In genomic region chrX:106603386-106603785, GRCm38 (mm10) we compare ENCODE assay signal across 8 mouse cellular contexts. TPM values are rescaled to one million over a fixed set of nuclear protein-coding genes. Genes with fewer than 3 reads are reported as not detected.
A peak's percentile ranks its signal among the peaks of the same experiment; 100 is the strongest.
DNase-seq lines count a peak whose midpoint lies in the region; ATAC-seq and TF ChIP-seq lines count a peak whose summit lies in the region.

Gene Cysltr1, minus strand, starts transcription at chrX:106603679.

- DNase-seq in CH12.LX (ENCODE audit: extremely low read depth), result no peak
- DNase-seq in Muller cell, postnatal 12 days (ENCODE audit: inconsistent ontology term), result peak; percentile 14
- DNase-seq in limb, embryonic 11.5 days (ENCODE audit: low spot score), result no peak
- peak; percentile 0 for DNase-seq in midbrain, embryonic 14.5 days
- DNase-seq in cerebellum, adult 9-10 months, result no peak
- DNase-seq in cerebellum, adult 11 months, result no peak

- no peaks in the 10 kb centered on the region for H3K9me3 ChIP-seq in CH12.LX (replicated peaks; ENCODE audit: low read length)
- no peaks in the 10 kb centered on the region for H3K9me3 ChIP-seq in heart, embryonic 15.5 days (replicated peaks)
- H3K9me3 ChIP-seq in limb, embryonic 11.5 days (ENCODE audit: control insufficient read depth, low read length), result no peaks in the 10 kb centered on the region
- no peaks in the 10 kb centered on the region for H3K9me3 ChIP-seq in midbrain, embryonic 14.5 days (ENCODE audit: control insufficient read depth, low read length)

- H3K79me2 ChIP-seq in CH12.LX (replicated peaks; ENCODE audit: control insufficient read depth, extremely low read depth, insufficient read depth, poor library complexity, severe bottlenecking), result no peaks in the 10 kb centered on the region

- dilution Hi-C loops in CH12.LX (cut with MboI; ENCODE audit: extremely low pct_ligation_motif_present, extremely low pct_unique_long_range_greater_than_20kb, low sequenced_read_pairs), result no loop called here

- H3K36me3 ChIP-seq in CH12.LX (replicated peaks in 1 of 2; ENCODE audit: control insufficient read depth in 1 of 2, insufficient read depth in 1 of 2, low read length in 1 of 2), result no peaks in the 10 kb centered on the region
- no peaks in the 10 kb centered on the region for H3K36me3 ChIP-seq in heart, embryonic 15.5 days
- no peaks in the 10 kb centered on the region for H3K36me3 ChIP-seq in limb, embryonic 11.5 days (ENCODE audit: control insufficient read depth, insufficient read depth, low read length)
- no peaks in the 10 kb centered on the region for H3K36me3 ChIP-seq in midbrain, embryonic 14.5 days (ENCODE audit: control insufficient read depth, insufficient read depth, low read length)

- H3K27me3 ChIP-seq in CH12.LX (replicated peaks), result no peaks in the 10 kb centered on the region
- H3K27me3 ChIP-seq in heart, embryonic 15.5 days, result no peaks in the 10 kb centered on the region
- no peaks in the 10 kb centered on the region for H3K27me3 ChIP-seq in limb, embryonic 11.5 days (ENCODE audit: control insufficient read depth, insufficient read depth, low read length)
- no peaks in the 10 kb centered on the region for H3K27me3 ChIP-seq in midbrain, embryonic 14.5 days (ENCODE audit: control insufficient read depth, insufficient read depth, low read length)

- in situ Hi-C loops in CH12.LX (cut with MboI; ENCODE audit: low pct_ligation_motif_present, low pct_unique_long_range_greater_than_20kb, low sequenced_read_pairs), result no loop called here

- no peaks in the 10 kb centered on the region for H3K4me1 ChIP-seq in CH12.LX (ENCODE audit: control insufficient read depth in 1 of 2, insufficient read depth in 2 of 2)
- H3K4me1 ChIP-seq in heart, embryonic 15.5 days (replicated peaks), result no peaks in the 10 kb centered on the region
- H3K4me1 ChIP-seq in limb, embryonic 11.5 days (ENCODE audit: control insufficient read depth, insufficient read depth, low read length), result no peaks in the 10 kb centered on the region
- no peaks in the 10 kb centered on the region for H3K4me1 ChIP-seq in midbrain, embryonic 14.5 days (ENCODE audit: control insufficient read depth, insufficient read depth, low read length)

- WGBS in heart, embryonic 15.5 days, result 19% methylated on average over 6 of the region's 6 CpGs
- WGBS in limb, embryonic 11.5 days, result 26% methylated on average over 6 of the region's 6 CpGs
- 21% methylated on average over 6 of the region's 6 CpGs for WGBS in midbrain, embryonic 14.5 days

- H3K4me2 ChIP-seq in CH12.LX (ENCODE audit: insufficient read depth, low read depth, poor library complexity, severe bottlenecking), result peak within 1 kb of the TSS; percentile 56
- H3K4me2 ChIP-seq in heart, embryonic 15.5 days, result peak within 1 kb of the TSS; percentile 43
- H3K4me2 ChIP-seq in limb, embryonic 11.5 days (ENCODE audit: low read depth, severe bottlenecking), result peak within 1 kb of the TSS; percentile 20; the same call in 1 of the 2 replicates
- H3K4me2 ChIP-seq in midbrain, embryonic 14.5 days (ENCODE audit: low read length), result peak within 1 kb of the TSS; percentile 19

- TF ChIP-seq EP300 in CH12.LX (IDR thresholded peaks at IDR 0.05; ENCODE audit: low read length), result no peak

- peak within 1 kb of the TSS; percentile 13; the same call in 1 of the 2 replicates for H3K9ac ChIP-seq in CH12.LX (ENCODE audit: insufficient read depth, low read depth)
- no peak within 1 kb of the TSS for H3K9ac ChIP-seq in heart, embryonic 15.5 days
- no peak within 1 kb of the TSS for H3K9ac ChIP-seq in limb, embryonic 11.5 days (ENCODE audit: low read length)
- H3K9ac ChIP-seq in midbrain, embryonic 14.5 days (replicated peaks; ENCODE audit: low read length), result no peak within 1 kb of the TSS

- no peak for ATAC-seq in heart, embryonic 15.5 days (replicated peaks; ENCODE audit: insufficient number of reproducible peaks, insufficient read depth, low FRiP score, low read depth)
- no peak for ATAC-seq in limb, embryonic 11.5 days (ENCODE audit: insufficient number of reproducible peaks, low FRiP score, low TSS enrichment, low read depth)
- ATAC-seq in midbrain, embryonic 14.5 days (ENCODE audit: low FRiP score, low TSS enrichment), result no peak
- no peak for ATAC-seq in megakaryocyte-erythroid progenitor cell, adult 5-6 weeks (replicated peaks; ENCODE audit: low FRiP score, low TSS enrichment, poor library complexity, severe bottlenecking)

- peak within 1 kb of the TSS in 1 of 3 experiments; percentile 45 for H3K4me3 ChIP-seq in CH12.LX (replicated peaks in 1 of 3; ENCODE audit: low read depth in 2 of 3, low read length in 2 of 3, poor library complexity in 1 of 3)
- peak within 1 kb of the TSS; percentile 16 for H3K4me3 ChIP-seq in heart, embryonic 15.5 days
- no peak within 1 kb of the TSS for H3K4me3 ChIP-seq in limb, embryonic 11.5 days (ENCODE audit: low read depth, low read length)
- H3K4me3 ChIP-seq in midbrain, embryonic 14.5 days (replicated peaks; ENCODE audit: low read depth, low read length), result no peak within 1 kb of the TSS

- H3K27ac ChIP-seq in CH12.LX (ENCODE audit: insufficient read depth, low read depth), result peak within 1 kb of the TSS; percentile 33; the same call in 1 of the 2 replicates
- H3K27ac ChIP-seq in heart, embryonic 15.5 days, result no peak within 1 kb of the TSS
- no peak within 1 kb of the TSS for H3K27ac ChIP-seq in limb, embryonic 11.5 days (replicated peaks; ENCODE audit: low read depth, low read length)
- H3K27ac ChIP-seq in midbrain, embryonic 14.5 days (replicated peaks; ENCODE audit: low read depth, low read length), result no peak within 1 kb of the TSS

- no peak for TF ChIP-seq RAD21 in CH12.LX (IDR thresholded peaks at IDR 0.05; ENCODE audit: low read depth, low read length)

- TF ChIP-seq CTCF in CH12.LX (conservative IDR thresholded peaks at IDR 0.05 in 1 of 2, IDR thresholded peaks at IDR 0.05 in 1 of 2; ENCODE audit: low read depth in 2 of 2, low read length in 2 of 2), result no peak

- TF ChIP-seq POLR2A in CH12.LX (IDR thresholded peaks at IDR 0.05; ENCODE audit: low read depth, low read length), result no peak

TF ChIP-seq in CH12.LX, 34 proteins besides CTCF, POLR2A, EP300 and RAD21:
- TF ChIP-seq ELF1 (IDR thresholded peaks at IDR 0.05; ENCODE audit: low read depth, low read length), result no peak
- no peak for TF ChIP-seq BHLHE40 (IDR thresholded peaks at IDR 0.05; ENCODE audit: low read depth, low read length)
- no peak for TF ChIP-seq ZNF384 (IDR thresholded peaks at IDR 0.05; ENCODE audit: low read depth, low read length)
- no peak for TF ChIP-seq MAX (IDR thresholded peaks at IDR 0.05; ENCODE audit: low read length)
- TF ChIP-seq KAT2A (IDR thresholded peaks at IDR 0.05; ENCODE audit: insufficient replicate concordance, low read length), result no peak
- TF ChIP-seq IRF4 (IDR thresholded peaks at IDR 0.05; ENCODE audit: low read depth, low read length), result no peak
- no peak for TF ChIP-seq JUN (IDR thresholded peaks at IDR 0.05; ENCODE audit: insufficient read depth, low read depth, low read length)
- TF ChIP-seq ZMIZ1 (IDR thresholded peaks at IDR 0.05; ENCODE audit: low read depth, low read length), result no peak
- no peak for TF ChIP-seq CHD1 (IDR thresholded peaks at IDR 0.05; ENCODE audit: low read depth, low read length)
- TF ChIP-seq MAZ (IDR thresholded peaks at IDR 0.05; ENCODE audit: low read depth, low read length), result no peak
- no peak for TF ChIP-seq SMC3 (IDR thresholded peaks at IDR 0.05; ENCODE audit: low read depth, low read length)
- TF ChIP-seq USF2 (conservative IDR thresholded peaks at IDR 0.05; ENCODE audit: low read depth, low read length), result no peak
- no peak for TF ChIP-seq RCOR1 (conservative IDR thresholded peaks at IDR 0.05; ENCODE audit: low read depth, low read length)
- no peak for TF ChIP-seq JUND (conservative IDR thresholded peaks at IDR 0.05; ENCODE audit: low read depth, low read length)
- no peak for TF ChIP-seq E2F4 (IDR thresholded peaks at IDR 0.05; ENCODE audit: insufficient replicate concordance, low read depth, low read length)

RNA-seq across cellular contexts. Expression of gene Cysltr1, which starts in this region (rescaled TPM):
- total RNA-seq in CH12.LX (2012; rRNA removed) (0.59 and 1.1 TPM in 2 replicates), CH12.LX (2014; rRNA removed) (not detected in 2 replicates)
- 0.15 TPM in 1 of 2 replicates, not detected in the other for polyA plus RNA-seq in CH12.LX (2012; ENCODE audit: insufficient read length, low read depth)
- polyA plus RNA-seq in heart, embryonic 15.5 days (2015; fragmentation: Nextera tagmentation; extraction: Ambion mirVana), result 1.5 and 2.2 TPM in 2 replicates
- 1.0 and 1.3 TPM in 2 replicates for polyA plus RNA-seq in limb, embryonic 11.5 days (2014; fragmentation: Nextera tagmentation; extraction: Ambion mirVana)
- polyA plus RNA-seq in midbrain, embryonic 14.5 days (2014; fragmentation: Nextera tagmentation; extraction: Ambion mirVana), result 0.34 and 0.53 TPM in 2 replicates
- not detected in 2 replicates for total RNA-seq in megakaryocyte-erythroid progenitor cell, adult 5-6 weeks (2014; fragmentation: Nextera tagmentation)
- total RNA-seq in megakaryocyte-erythroid progenitor cell, adult 5-6 weeks (2017), result 0.08 and 1.2 TPM in 2 replicates

Comparison
In these comparisons a context has a peak if more than half of its experiments do, and no peak if none do; other contexts are left out.
1. Peak in DNase-seq and H3K4me2 ChIP-seq in midbrain, embryonic 14.5 days; RNA of the gene not detected or under 1 TPM.